Mouse (Mus musculus) right cerebral cortex, adult 18-20 months (tissue): ENCODE data around the gene 9330161L09Rik.

Experiments used
- DNase-seq: peaks from one replicate; pipeline ENCODE4 v3.0.0; 2022; ENCODE audit warnings: mixed read lengths

9330161L09Rik gene

GRCm38 (mm10) chr12:103388505-103389347, 18.9 kb downstream of the 9330161L09Rik start, which contains the start of gene Otub2:
Otub2 (plus strand) TSS chr12:103388682.
- DNase-seq = peak; percentile 98

GRCm38 (mm10) chr12:103380226-103380625, 27.4 kb downstream of the 9330161L09Rik start:
- DNase-seq = no peak

- DNase-seq = peak; percentile 77
Measured at GRCm38 (mm10) chr12:103376774-103377173, 30.8 kb downstream of the 9330161L09Rik start.

GRCm38 (mm10) chr12:103376124-103376523, 31.5 kb downstream of the 9330161L09Rik start:
- peak; percentile 76 for DNase-seq

GRCm38 (mm10) chr12:103373530-103374236, 33.9 kb downstream of the 9330161L09Rik start:
- DNase-seq = no peak

- DNase-seq = no peak
Measured at GRCm38 (mm10) chr12:103371711-103372110, 35.9 kb downstream of the 9330161L09Rik start.

GRCm38 (mm10) chr12:103370861-103371260, 36.8 kb downstream of the 9330161L09Rik start:
- no peak for DNase-seq

- DNase-seq = no peak
Measured at GRCm38 (mm10) chr12:103368777-103369176, 38.8 kb downstream of the 9330161L09Rik start.

GRCm38 (mm10) chr12:103368326-103368669, 39.3 kb downstream of the 9330161L09Rik start:
- DNase-seq = no peak

- DNase-seq = peak; percentile 70
Measured at GRCm38 (mm10) chr12:103367620-103368325, 39.8 kb downstream of the 9330161L09Rik start.

- no peak for DNase-seq
Measured at GRCm38 (mm10) chr12:103367171-103367570, 40.4 kb downstream of the 9330161L09Rik start.

GRCm38 (mm10) chr12:103362336-103362735, 45.3 kb downstream of the 9330161L09Rik start:
- no peak for DNase-seq

- DNase-seq = no peak
Measured at GRCm38 (mm10) chr12:103361539-103362307, 45.9 kb downstream of the 9330161L09Rik start.

- no peak for DNase-seq
Measured at GRCm38 (mm10) chr12:103360812-103361211, 46.8 kb downstream of the 9330161L09Rik start.

- DNase-seq = no peak
Measured at GRCm38 (mm10) chr12:103358951-103359801, 48.4 kb downstream of the 9330161L09Rik start.

- peak; percentile 36 for DNase-seq
Measured at GRCm38 (mm10) chr12:103358216-103358615, 49.4 kb downstream of the 9330161L09Rik start.
